Mouse (Mus musculus) bone marrow macrophage, adult 2 months (primary cell): ENCODE data around the gene Fastkd1.

Source experiments
- CTCF ChIP-seq: IDR thresholded peaks from 2 replicates; pipeline ENCODE4 v1.5.1; 2012; ENCODE audit warnings: low read depth, mild to moderate bottlenecking, low read length, moderate library complexity
- POLR2A ChIP-seq: IDR thresholded peaks from 2 replicates; pipeline ENCODE4 v1.6.1; 2012; ENCODE audit warnings: mild to moderate bottlenecking, low read depth, low read length, borderline replicate concordance

- TF ChIP-seq CTCF (no peak), POLR2A (no peak)
Observed at GRCm38 (mm10) chr2:69640100-69640499, 73.2 kb downstream of the Fastkd1 start.
